Mouse (Mus musculus): ENCODE results near the gene BC034090. TPM values are rescaled to one million over a fixed set of nuclear protein-coding genes. Genes with fewer than 3 reads are reported as not detected.
"Not testable (repeated sequence)": the region's sequence is repeated elsewhere in the genome, so short reads cannot be mapped to it uniquely, and the experiment has no call there.

The BC034090 gene
- 10 to 100 TPM; 12.3 to 12.7 TPM for total RNA-seq (2021)

- intact Hi-C loops (cut with DNase I): no loop called here
- peak in 1 of 2 experiments; percentile 37 for DNase-seq (ENCODE audit: low spot score in 2 of 2)
These were observed at the start of gene BC034090 for GRCm38 (mm10) chr1:155243797-155244770. Gene BC034090 (minus strand): TSS chr1:155244444.

- DNase-seq (ENCODE audit: low spot score in 2 of 2): no peak
- intact Hi-C loops (cut with DNase I): loop anchor here (2.0 to 5.0 kb wide), 3 partner anchors 123 to 243 kb away; partner anchors contain the start of gene Xpr1
These were observed 49.2 kb upstream of the BC034090 start for GRCm38 (mm10) chr1:155293446-155293845.

GRCm38 (mm10) chr1:155289411-155289810 is 45.2 kb upstream of the BC034090 start:
- intact Hi-C loops (cut with DNase I): no loop called here
- no peak for DNase-seq (ENCODE audit: low spot score in 2 of 2)

GRCm38 (mm10) chr1:155288033-155288432 is 43.8 kb upstream of the BC034090 start:
- intact Hi-C loops (cut with DNase I): no loop called here
- DNase-seq (ENCODE audit: low spot score in 2 of 2): no peak

- intact Hi-C loops (cut with DNase I): loop anchor here (5.0 kb wide), 3 partner anchors 47 to 237 kb away; no protein-coding TSS in a partner anchor
- DNase-seq (ENCODE audit: low spot score in 2 of 2): no peak
These were observed 39.6 kb upstream of the BC034090 start for GRCm38 (mm10) chr1:155283808-155284207.

GRCm38 (mm10) chr1:155281003-155281793 is 37.0 kb upstream of the BC034090 start:
- DNase-seq (ENCODE audit: low spot score in 2 of 2): peak; percentile 74 to 80
- intact Hi-C loops (cut with DNase I): loop anchor here (2.0 to 5.0 kb wide), 4 partner anchors 44 to 254 kb away; no protein-coding TSS in a partner anchor

GRCm38 (mm10) chr1:155280306-155280705 is 36.1 kb upstream of the BC034090 start:
- intact Hi-C loops (cut with DNase I): loop anchor here (2.0 to 5.0 kb wide), 4 partner anchors 43 to 254 kb away; no protein-coding TSS in a partner anchor
- no peak for DNase-seq (ENCODE audit: low spot score in 2 of 2)

GRCm38 (mm10) chr1:155276381-155277033 is 32.3 kb upstream of the BC034090 start:
- intact Hi-C loops (cut with DNase I): no loop called here

GRCm38 (mm10) chr1:155275793-155276192 is 31.5 kb upstream of the BC034090 start:
- no peak for DNase-seq (ENCODE audit: low spot score in 2 of 2)
- intact Hi-C loops (cut with DNase I): no loop called here

More at GRCm38 (mm10) chr1:155276381-155277033, 32.3 kb upstream of the BC034090 start:
- no peak for DNase-seq (ENCODE audit: low spot score in 2 of 2)

GRCm38 (mm10) chr1:155274976-155275375 is 30.7 kb upstream of the BC034090 start:
- DNase-seq (ENCODE audit: low spot score in 2 of 2): no peak

GRCm38 (mm10) chr1:155272953-155273352 is 28.7 kb upstream of the BC034090 start:
- intact Hi-C loops (cut with DNase I): no loop called here

More at GRCm38 (mm10) chr1:155274976-155275375, 30.7 kb upstream of the BC034090 start:
- intact Hi-C loops (cut with DNase I): no loop called here

GRCm38 (mm10) chr1:155262496-155262895 is 18.3 kb upstream of the BC034090 start:
- DNase-seq (ENCODE audit: low spot score in 2 of 2); intact Hi-C loops (cut with DNase I): not testable (repeated sequence)

More at GRCm38 (mm10) chr1:155272953-155273352, 28.7 kb upstream of the BC034090 start:
- DNase-seq (ENCODE audit: low spot score in 2 of 2): no peak

GRCm38 (mm10) chr1:155254309-155254708 is 10.1 kb upstream of the BC034090 start:
- intact Hi-C loops (cut with DNase I): no loop called here
- peak in 1 of 2 experiments; percentile 0 for DNase-seq (ENCODE audit: low spot score in 2 of 2)

GRCm38 (mm10) chr1:155253126-155253525 is 8.9 kb upstream of the BC034090 start:
- intact Hi-C loops (cut with DNase I): no loop called here
- peak in 1 of 2 experiments; percentile 15 for DNase-seq (ENCODE audit: low spot score in 2 of 2)

GRCm38 (mm10) chr1:155252631-155253121 is 8.4 kb upstream of the BC034090 start:
- intact Hi-C loops (cut with DNase I): no loop called here
- peak in 1 of 2 experiments; percentile 20 for DNase-seq (ENCODE audit: low spot score in 2 of 2)

GRCm38 (mm10) chr1:155251596-155251995 is 7.4 kb upstream of the BC034090 start:
- intact Hi-C loops (cut with DNase I): no loop called here

GRCm38 (mm10) chr1:155250531-155251135 is 6.4 kb upstream of the BC034090 start:
- intact Hi-C loops (cut with DNase I): no loop called here
- peak in 1 of 2 experiments; percentile 2 for DNase-seq (ENCODE audit: low spot score in 2 of 2)

More at GRCm38 (mm10) chr1:155251596-155251995, 7.4 kb upstream of the BC034090 start:
- DNase-seq (ENCODE audit: low spot score in 2 of 2): peak in 1 of 2 experiments; percentile 2

GRCm38 (mm10) chr1:155249896-155250295 is 5.7 kb upstream of the BC034090 start:
- intact Hi-C loops (cut with DNase I): no loop called here
- DNase-seq (ENCODE audit: low spot score in 2 of 2): no peak
